Mouse (Mus musculus): ENCODE measurements at regions not wholly inside any gene's neighbourhood (a gene's known extent, or its start where the extent isn't known, plus 50 kb on each side); places are given as distances from the start of the nearest gene placed in this dataset.

- ATAC-seq (peak; percentile 76), DNase-seq (peak; percentile 48)
- H3K4me2 ChIP-seq (ENCODE audit: low read depth) = no peak overlapping the region
- WGBS = 26% methylated on average over 3 of the region's 3 CpGs
- no peak overlapping the region for H3K4me3 ChIP-seq (ENCODE audit: low read depth, low read length)
- H3K4me1 ChIP-seq (ENCODE audit: insufficient read depth) = no peaks in the 10 kb centered on the region
- H3K36me3 ChIP-seq (ENCODE audit: insufficient read depth) = no peaks in the 10 kb centered on the region
- no peaks in the 10 kb centered on the region for H3K27me3 ChIP-seq (ENCODE audit: insufficient read depth, low read length)
- TF ChIP-seq CTCF (IDR thresholded peaks at IDR 0.05; ENCODE audit: low read depth) = no peak
- H3K27ac ChIP-seq (ENCODE audit: low read depth, low read length) = no peak overlapping the region
- H3K9ac ChIP-seq = no peak overlapping the region
- no peaks in the 10 kb centered on the region for H3K9me3 ChIP-seq (ENCODE audit: low read length)
Observed at GRCm38 (mm10) chr16:86694497-86694896, 659.5 kb upstream of the N6amt1 start.

- ATAC-seq = no peak
- TF ChIP-seq CTCF (IDR thresholded peaks at IDR 0.05; ENCODE audit: low read depth) = no peak
- WGBS = 56% methylated on average over 3 of the region's 3 CpGs
- H3K36me3 ChIP-seq (ENCODE audit: insufficient read depth) = no peaks in the 10 kb centered on the region
- no peaks in the 10 kb centered on the region for H3K4me1 ChIP-seq (ENCODE audit: insufficient read depth)
- no peaks in the 10 kb centered on the region for H3K9me3 ChIP-seq (ENCODE audit: low read length)
- no peak overlapping the region for H3K27ac ChIP-seq (ENCODE audit: low read depth, low read length)
- no peaks in the 10 kb centered on the region for H3K27me3 ChIP-seq (ENCODE audit: insufficient read depth, low read length)
- H3K9ac ChIP-seq = no peak overlapping the region
- no peak overlapping the region for H3K4me3 ChIP-seq (ENCODE audit: low read depth, low read length)
- no peak for DNase-seq
- no peak overlapping the region for H3K4me2 ChIP-seq (ENCODE audit: low read depth)
Observed at GRCm38 (mm10) chr16:86659154-86659553, 694.8 kb upstream of the N6amt1 start.

GRCm38 (mm10) chr16:86647316-86647715 is 706.7 kb upstream of the N6amt1 start:
- no peak overlapping the region for H3K4me3 ChIP-seq (ENCODE audit: low read depth, low read length)
- H3K36me3 ChIP-seq (ENCODE audit: insufficient read depth) = no peaks in the 10 kb centered on the region
- H3K9ac ChIP-seq = no peak overlapping the region
- ATAC-seq (no peak), DNase-seq (no peak)
- H3K9me3 ChIP-seq (ENCODE audit: low read length) = no peaks in the 10 kb centered on the region
- 87% methylated on average over 5 of the region's 5 CpGs for WGBS
- H3K27me3 ChIP-seq (ENCODE audit: insufficient read depth, low read length) = no peaks in the 10 kb centered on the region
- no peak overlapping the region for H3K27ac ChIP-seq (ENCODE audit: low read depth, low read length)
- no peaks in the 10 kb centered on the region for H3K4me1 ChIP-seq (ENCODE audit: insufficient read depth)
- no peak overlapping the region for H3K4me2 ChIP-seq (ENCODE audit: low read depth)
- TF ChIP-seq CTCF (IDR thresholded peaks at IDR 0.05; ENCODE audit: low read depth) = no peak

- H3K27ac ChIP-seq (ENCODE audit: low read depth, low read length) = no peak overlapping the region
- H3K4me2 ChIP-seq (ENCODE audit: low read depth) = no peak overlapping the region
- no peaks in the 10 kb centered on the region for H3K27me3 ChIP-seq (ENCODE audit: insufficient read depth, low read length)
- TF ChIP-seq CTCF (IDR thresholded peaks at IDR 0.05; ENCODE audit: low read depth) = no peak
- H3K4me1 ChIP-seq (ENCODE audit: insufficient read depth) = no peaks in the 10 kb centered on the region
- ATAC-seq = no peak
- 54% methylated on average over 2 of the region's 2 CpGs for WGBS
- H3K9me3 ChIP-seq (ENCODE audit: low read length) = no peaks in the 10 kb centered on the region
- no peak overlapping the region for H3K9ac ChIP-seq
- no peak for DNase-seq
- no peaks in the 10 kb centered on the region for H3K36me3 ChIP-seq (ENCODE audit: insufficient read depth)
- H3K4me3 ChIP-seq (ENCODE audit: low read depth, low read length) = no peak overlapping the region
Observed at GRCm38 (mm10) chr16:86646753-86647152, 707.2 kb upstream of the N6amt1 start.

- WGBS = 69% methylated on average over 1 of the region's 1 CpGs
- no peak for TF ChIP-seq CTCF (IDR thresholded peaks at IDR 0.05; ENCODE audit: low read depth)
- H3K4me2 ChIP-seq (ENCODE audit: low read depth) = no peak overlapping the region
Observed at GRCm38 (mm10) chr16:86645436-86645835, 708.5 kb upstream of the N6amt1 start.

GRCm38 (mm10) chr16:86644912-86645312 is 709.1 kb upstream of the N6amt1 start:
- Histone ChIP-seq H3K36me3 (ENCODE audit: insufficient read depth) (no peaks in the 10 kb centered on the region), H3K9ac (no peak overlapping the region), H3K4me2 (ENCODE audit: low read depth) (no peak overlapping the region), H3K4me1 (ENCODE audit: insufficient read depth) (no peaks in the 10 kb centered on the region), H3K27me3 (ENCODE audit: insufficient read depth, low read length) (no peaks in the 10 kb centered on the region), H3K4me3 (ENCODE audit: low read depth, low read length) (no peak overlapping the region), H3K9me3 (ENCODE audit: low read length) (no peaks in the 10 kb centered on the region), H3K27ac (ENCODE audit: low read depth, low read length) (no peak overlapping the region)
- ATAC-seq (peak; percentile 90), DNase-seq (peak; percentile 92)
- peak; percentile 88 for TF ChIP-seq CTCF (IDR thresholded peaks at IDR 0.05; ENCODE audit: low read depth)
- 40% methylated on average over 2 of the region's 2 CpGs for WGBS

More at GRCm38 (mm10) chr16:86645436-86645835, 708.5 kb upstream of the N6amt1 start:
- no peak overlapping the region for H3K4me3 ChIP-seq (ENCODE audit: low read depth, low read length)
- no peak overlapping the region for H3K27ac ChIP-seq (ENCODE audit: low read depth, low read length)
- no peak for DNase-seq
- no peaks in the 10 kb centered on the region for H3K27me3 ChIP-seq (ENCODE audit: insufficient read depth, low read length)
- H3K9me3 ChIP-seq (ENCODE audit: low read length) = no peaks in the 10 kb centered on the region
- no peak overlapping the region for H3K9ac ChIP-seq
- peak; percentile 34; the same call in 1 of the 2 replicates for ATAC-seq
- no peaks in the 10 kb centered on the region for H3K4me1 ChIP-seq (ENCODE audit: insufficient read depth)
- no peaks in the 10 kb centered on the region for H3K36me3 ChIP-seq (ENCODE audit: insufficient read depth)

- H3K27me3 ChIP-seq (ENCODE audit: insufficient read depth, low read length) = no peaks in the 10 kb centered on the region
- no peak overlapping the region for H3K4me3 ChIP-seq (ENCODE audit: low read depth, low read length)
- DNase-seq = peak; percentile 1
- H3K27ac ChIP-seq (ENCODE audit: low read depth, low read length) = no peak overlapping the region
- WGBS = 48% methylated on average over 7 of the region's 7 CpGs
- H3K9me3 ChIP-seq (ENCODE audit: low read length) = no peaks in the 10 kb centered on the region
- no peaks in the 10 kb centered on the region for H3K4me1 ChIP-seq (ENCODE audit: insufficient read depth)
- no peaks in the 10 kb centered on the region for H3K36me3 ChIP-seq (ENCODE audit: insufficient read depth)
- no peak overlapping the region for H3K9ac ChIP-seq
- no peak for ATAC-seq
- no peak overlapping the region for H3K4me2 ChIP-seq (ENCODE audit: low read depth)
- TF ChIP-seq CTCF (IDR thresholded peaks at IDR 0.05; ENCODE audit: low read depth) = no peak
Observed at GRCm38 (mm10) chr16:86604166-86604565, 702.5 kb upstream of the Adamts5 start.

- no peak for ATAC-seq
- Histone ChIP-seq H3K4me3 (ENCODE audit: low read depth, low read length) (no peak overlapping the region), H3K4me2 (ENCODE audit: low read depth) (no peak overlapping the region), H3K27me3 (ENCODE audit: insufficient read depth, low read length) (no peaks in the 10 kb centered on the region), H3K27ac (ENCODE audit: low read depth, low read length) (no peak overlapping the region), H3K9ac (no peak overlapping the region), H3K9me3 (ENCODE audit: low read length) (no peaks in the 10 kb centered on the region), H3K36me3 (ENCODE audit: insufficient read depth) (no peaks in the 10 kb centered on the region), H3K4me1 (ENCODE audit: insufficient read depth) (no peaks in the 10 kb centered on the region)
- no peak for TF ChIP-seq CTCF (IDR thresholded peaks at IDR 0.05; ENCODE audit: low read depth)
- 79% methylated on average over 3 of the region's 3 CpGs for WGBS
- DNase-seq = no peak
Observed at GRCm38 (mm10) chr16:86594992-86595391, 693.4 kb upstream of the Adamts5 start.
